Mouse (Mus musculus): ENCODE results near the gene Mid1. TPM values are rescaled to one million over a fixed set of nuclear protein-coding genes. Genes with fewer than 3 reads are reported as not detected.

Gene Mid1
- polyA plus RNA-seq, 2 experiments, result 12.5 to 17.3 TPM

- no peaks in the 10 kb centered on the region for H3K36me3 ChIP-seq (ENCODE audit: control insufficient read depth, insufficient read depth, low read length)
- ATAC-seq (ENCODE audit: low FRiP score, low read depth) (no peak), DNase-seq (ENCODE audit: low spot score) (peak; percentile 14)
- peak overlapping the region; percentile 28 for H3K4me3 ChIP-seq (replicated peaks; ENCODE audit: low read length)
- WGBS, result 16% methylated on average over 11 of the region's 11 CpGs
- H3K4me2 ChIP-seq (replicated peaks; ENCODE audit: low read depth, low read length, severe bottlenecking), result 0 out of 2 replicates have a peak overlapping the region, but pooled peaks have one; percentile 10
- no peak overlapping the region for H3K27ac ChIP-seq (replicated peaks; ENCODE audit: low read depth, low read length)
- no peaks in the 10 kb centered on the region for H3K27me3 ChIP-seq (ENCODE audit: control insufficient read depth, insufficient read depth, low read length)
- H3K9me3 ChIP-seq (ENCODE audit: control insufficient read depth, low read length), result no peaks in the 10 kb centered on the region
- H3K9ac ChIP-seq (ENCODE audit: low read depth, low read length, severe bottlenecking), result 0 out of 2 replicates have a peak overlapping the region, but pooled peaks have one; percentile 36
- H3K4me1 ChIP-seq (ENCODE audit: control insufficient read depth, insufficient read depth, low read length), result no peaks in the 10 kb centered on the region
- TF ChIP-seq POLR2A (IDR thresholded peaks at IDR 0.05; ENCODE audit: borderline replicate concordance, extremely low read depth, insufficient read depth, insufficient read length), result no peak
Measured at GRCm38 (mm10) chrX:169798987-169799680, 114.1 kb downstream of the Mid1 start.

- H3K4me1 ChIP-seq (ENCODE audit: control insufficient read depth, insufficient read depth, low read length), result no peaks in the 10 kb centered on the region
- WGBS, result 41% methylated on average over 4 of the region's 4 CpGs
- no peak overlapping the region for H3K9ac ChIP-seq (ENCODE audit: low read depth, low read length, severe bottlenecking)
- H3K27ac ChIP-seq (replicated peaks; ENCODE audit: low read depth, low read length), result no peak overlapping the region
- no peak overlapping the region for H3K4me2 ChIP-seq (replicated peaks; ENCODE audit: low read depth, low read length, severe bottlenecking)
- no peak for DNase-seq (ENCODE audit: low spot score)
- no peaks in the 10 kb centered on the region for H3K27me3 ChIP-seq (ENCODE audit: control insufficient read depth, insufficient read depth, low read length)
- no peak for TF ChIP-seq POLR2A (IDR thresholded peaks at IDR 0.05; ENCODE audit: borderline replicate concordance, extremely low read depth, insufficient read depth, insufficient read length)
- H3K9me3 ChIP-seq (ENCODE audit: control insufficient read depth, low read length), result no peaks in the 10 kb centered on the region
- no peak for ATAC-seq (ENCODE audit: low FRiP score, low read depth)
- no peaks in the 10 kb centered on the region for H3K36me3 ChIP-seq (ENCODE audit: control insufficient read depth, insufficient read depth, low read length)
- no peak overlapping the region for H3K4me3 ChIP-seq (replicated peaks; ENCODE audit: low read length)
Measured at GRCm38 (mm10) chrX:169800238-169800637, 115.2 kb downstream of the Mid1 start.

GRCm38 (mm10) chrX:169805791-169806190, 120.8 kb downstream of the Mid1 start:
- Histone ChIP-seq H3K27ac (replicated peaks; ENCODE audit: low read depth, low read length) (no peak overlapping the region), H3K4me1 (ENCODE audit: control insufficient read depth, insufficient read depth, low read length) (no peaks in the 10 kb centered on the region), H3K4me2 (replicated peaks; ENCODE audit: low read depth, low read length, severe bottlenecking) (no peak overlapping the region), H3K27me3 (ENCODE audit: control insufficient read depth, insufficient read depth, low read length) (no peaks in the 10 kb centered on the region), H3K9me3 (ENCODE audit: control insufficient read depth, low read length) (no peaks in the 10 kb centered on the region), H3K36me3 (ENCODE audit: control insufficient read depth, insufficient read depth, low read length) (no peaks in the 10 kb centered on the region), H3K9ac (ENCODE audit: low read depth, low read length, severe bottlenecking) (no peak overlapping the region), H3K4me3 (replicated peaks; ENCODE audit: low read length) (no peak overlapping the region)
- ATAC-seq (ENCODE audit: low FRiP score, low read depth) (no peak), DNase-seq (ENCODE audit: low spot score) (no peak)
- WGBS, result 57% methylated on average over 5 of the region's 5 CpGs
- no peak for TF ChIP-seq POLR2A (IDR thresholded peaks at IDR 0.05; ENCODE audit: borderline replicate concordance, extremely low read depth, insufficient read depth, insufficient read length)

- Histone ChIP-seq H3K4me2 (replicated peaks; ENCODE audit: low read depth, low read length, severe bottlenecking) (no peak overlapping the region), H3K4me3 (replicated peaks; ENCODE audit: low read length) (no peak overlapping the region), H3K9me3 (ENCODE audit: control insufficient read depth, low read length) (no peaks in the 10 kb centered on the region), H3K27me3 (ENCODE audit: control insufficient read depth, insufficient read depth, low read length) (no peaks in the 10 kb centered on the region; the same call in 1 of the 2 replicates), H3K27ac (replicated peaks; ENCODE audit: low read depth, low read length) (no peak overlapping the region), H3K4me1 (ENCODE audit: control insufficient read depth, insufficient read depth, low read length) (no peaks in the 10 kb centered on the region), H3K9ac (ENCODE audit: low read depth, low read length, severe bottlenecking) (no peak overlapping the region), H3K36me3 (ENCODE audit: control insufficient read depth, insufficient read depth, low read length) (no peaks in the 10 kb centered on the region)
- ATAC-seq (ENCODE audit: low FRiP score, low read depth) (no peak), DNase-seq (ENCODE audit: low spot score) (no peak)
- no peak for TF ChIP-seq POLR2A (IDR thresholded peaks at IDR 0.05; ENCODE audit: borderline replicate concordance, extremely low read depth, insufficient read depth, insufficient read length)
- WGBS, result 85% methylated on average over 3 of the region's 3 CpGs
Measured at GRCm38 (mm10) chrX:169807744-169808143, 122.7 kb downstream of the Mid1 start.

- Histone ChIP-seq H3K4me3 (replicated peaks; ENCODE audit: low read length) (no peak overlapping the region), H3K36me3 (ENCODE audit: control insufficient read depth, insufficient read depth, low read length) (no peaks in the 10 kb centered on the region), H3K27ac (replicated peaks; ENCODE audit: low read depth, low read length) (no peak overlapping the region), H3K9me3 (ENCODE audit: control insufficient read depth, low read length) (no peaks in the 10 kb centered on the region), H3K4me1 (ENCODE audit: control insufficient read depth, insufficient read depth, low read length) (no peaks in the 10 kb centered on the region), H3K9ac (ENCODE audit: low read depth, low read length, severe bottlenecking) (no peak overlapping the region), H3K4me2 (replicated peaks; ENCODE audit: low read depth, low read length, severe bottlenecking) (no peak overlapping the region), H3K27me3 (ENCODE audit: control insufficient read depth, insufficient read depth, low read length) (no peaks in the 10 kb centered on the region; the same call in 1 of the 2 replicates)
- no peak for TF ChIP-seq POLR2A (IDR thresholded peaks at IDR 0.05; ENCODE audit: borderline replicate concordance, extremely low read depth, insufficient read depth, insufficient read length)
- 62% methylated on average over 5 of the region's 5 CpGs for WGBS
- DNase-seq (ENCODE audit: low spot score), result no peak
- no peak for ATAC-seq (ENCODE audit: low FRiP score, low read depth)
Measured at GRCm38 (mm10) chrX:169811318-169811717, 126.3 kb downstream of the Mid1 start.
